17 mouse cellular contexts compared by ENCODE assay signal in the genomic region with DNA sequence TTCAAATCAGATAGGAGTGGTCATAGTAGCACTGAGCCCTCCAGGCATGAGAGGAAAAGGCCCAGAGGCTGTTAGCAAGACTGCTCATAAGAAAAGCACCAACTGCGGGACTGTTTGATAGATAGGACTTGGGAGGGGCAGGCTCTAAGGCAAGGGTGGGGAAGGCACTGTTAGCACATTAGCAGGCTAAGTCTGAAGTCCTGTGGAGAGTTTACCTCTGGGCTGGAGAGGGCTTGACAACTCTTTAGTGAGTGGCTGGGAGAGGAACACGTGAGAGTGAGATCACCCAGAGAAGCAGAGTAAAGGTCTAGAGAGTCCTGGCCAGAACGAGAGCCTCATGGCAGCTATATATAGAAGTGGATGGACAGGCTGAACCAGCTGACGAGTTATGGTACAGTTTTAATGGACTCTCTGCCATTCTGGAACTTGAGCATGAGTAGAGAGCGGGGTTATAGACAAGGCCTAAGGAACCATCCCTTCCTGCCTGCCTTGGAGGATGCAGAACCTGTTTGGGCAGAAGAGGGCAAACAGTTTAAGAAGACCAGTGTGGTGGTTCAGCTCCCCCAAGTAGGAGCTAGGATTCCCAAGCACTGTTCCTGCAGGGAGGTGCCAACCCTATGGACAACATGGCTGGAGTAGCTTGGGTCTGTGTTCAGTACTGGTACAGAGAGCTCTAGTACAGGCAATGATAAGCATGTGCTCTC. TPM values are rescaled to one million over a fixed set of nuclear protein-coding genes. Genes with fewer than 3 reads are reported as not detected.
A peak's percentile ranks its signal among the peaks of the same experiment; 100 is the strongest.
DNase-seq lines count a peak whose midpoint lies in the region; ATAC-seq and TF ChIP-seq lines count a peak whose summit lies in the region.
"Had no signal": no experiment of that assay in that cellular context is flagged by ENCODE, and none has a peak within 500 bp of the region (broad histone marks: within the 10 kb centered on the region; RNA-seq: fewer than 3 reads in every experiment).

No protein-coding gene starts in this region.

- no peak overlapping the region for H3K4me2 ChIP-seq in embryonic facial prominence, embryonic 12.5 days (replicated peaks)
- H3K4me2 ChIP-seq in liver, embryonic 11.5 days: no peak overlapping the region
- no peak overlapping the region for H3K4me2 ChIP-seq in lung, postnatal 0 days (replicated peaks; ENCODE audit: low read depth, low read length)
- no peak overlapping the region for H3K4me2 ChIP-seq in stomach, postnatal 0 days (replicated peaks; ENCODE audit: low read depth)
- H3K4me2 ChIP-seq: hindbrain, embryonic 14.5 days had no signal

- 0 out of 2 replicates have a peak, but pooled peaks have one; percentile 10 for ATAC-seq in embryonic facial prominence, embryonic 12.5 days (ENCODE audit: insufficient number of reproducible peaks, insufficient read depth, low FRiP score, low TSS enrichment)
- peak; percentile 92 for ATAC-seq in liver, embryonic 11.5 days (replicated peaks; ENCODE audit: low FRiP score)
- peak; percentile 96 for ATAC-seq in lung, postnatal 0 days
- ATAC-seq in stomach, postnatal 0 days (ENCODE audit: low FRiP score, low TSS enrichment): peak; percentile 99

- no peak overlapping the region for H3K27ac ChIP-seq in embryonic facial prominence, embryonic 12.5 days
- no peak overlapping the region for H3K27ac ChIP-seq in embryonic facial prominence, embryonic 10.5 days (replicated peaks)
- H3K27ac ChIP-seq in liver, embryonic 11.5 days (ENCODE audit: low read depth, low read length): no peak overlapping the region
- H3K27ac ChIP-seq in lung, postnatal 0 days (ENCODE audit: low read length): no peak overlapping the region
- H3K27ac ChIP-seq in stomach, postnatal 0 days (replicated peaks): peak overlapping the region; percentile 69
- H3K27ac ChIP-seq: forebrain, embryonic 10.5 days; hindbrain, embryonic 14.5 days had no signal

- no peak for TF ChIP-seq CTCF in lung, postnatal 0 days (IDR thresholded peaks at IDR 0.05)
- TF ChIP-seq CTCF in stomach, postnatal 0 days (IDR thresholded peaks at IDR 0.05; ENCODE audit: low read depth): no peak

- 80% methylated on average over 5 of the region's 5 CpGs for WGBS in embryonic facial prominence, embryonic 12.5 days
- WGBS in embryonic facial prominence, embryonic 10.5 days: 83% methylated on average over 5 of the region's 5 CpGs
- 68% methylated on average over 5 of the region's 5 CpGs for WGBS in liver, embryonic 11.5 days
- WGBS in lung, postnatal 0 days: 45% methylated on average over 5 of the region's 5 CpGs
- 52% methylated on average over 5 of the region's 5 CpGs for WGBS in stomach, postnatal 0 days

- no peak overlapping the region for H3K4me3 ChIP-seq in embryonic facial prominence, embryonic 12.5 days
- no peak overlapping the region for H3K4me3 ChIP-seq in embryonic facial prominence, embryonic 10.5 days
- no peak overlapping the region for H3K4me3 ChIP-seq in liver, embryonic 11.5 days (ENCODE audit: low read depth, low read length)
- no peak overlapping the region for H3K4me3 ChIP-seq in lung, postnatal 0 days (ENCODE audit: low read depth, low read length)
- H3K4me3 ChIP-seq in stomach, postnatal 0 days (ENCODE audit: low read depth, low read length): no peak overlapping the region
- H3K4me3 ChIP-seq: forebrain, embryonic 10.5 days; myocyte had no signal

- peak; percentile 39; the same call in 1 of the 2 replicates for TF ChIP-seq EP300 in lung, postnatal 0 days (IDR thresholded peaks at IDR 0.05)
- TF ChIP-seq EP300 in stomach, postnatal 0 days (optimal IDR thresholded peaks at IDR 0.05): peak; percentile 69

- no peak overlapping the region for H3K9ac ChIP-seq in embryonic facial prominence, embryonic 12.5 days
- H3K9ac ChIP-seq in liver, embryonic 11.5 days (ENCODE audit: low read depth, low read length): no peak overlapping the region
- no peak overlapping the region for H3K9ac ChIP-seq in lung, postnatal 0 days (replicated peaks; ENCODE audit: low read depth)
- H3K9ac ChIP-seq in stomach, postnatal 0 days (ENCODE audit: low read length): no peak overlapping the region
- H3K9ac ChIP-seq: hindbrain, embryonic 14.5 days had no signal

- no peaks in the 10 kb centered on the region for H3K36me3 ChIP-seq in embryonic facial prominence, embryonic 12.5 days
- no peaks in the 10 kb centered on the region for H3K36me3 ChIP-seq in embryonic facial prominence, embryonic 10.5 days (replicated peaks)
- no peaks in the 10 kb centered on the region for H3K36me3 ChIP-seq in liver, embryonic 11.5 days (ENCODE audit: control insufficient read depth, insufficient read depth, low read length)
- no peaks in the 10 kb centered on the region for H3K36me3 ChIP-seq in lung, postnatal 0 days (ENCODE audit: insufficient read depth, low read length)
- no peaks in the 10 kb centered on the region for H3K36me3 ChIP-seq in stomach, postnatal 0 days (ENCODE audit: control insufficient read depth, insufficient read depth, low read length)
- H3K36me3 ChIP-seq: forebrain, embryonic 10.5 days had no signal

- no peaks in the 10 kb centered on the region for H3K9me3 ChIP-seq in embryonic facial prominence, embryonic 12.5 days
- no peaks in the 10 kb centered on the region for H3K9me3 ChIP-seq in embryonic facial prominence, embryonic 10.5 days
- H3K9me3 ChIP-seq in liver, embryonic 11.5 days (ENCODE audit: control insufficient read depth, low read length): no peaks in the 10 kb centered on the region
- H3K9me3 ChIP-seq in lung, postnatal 0 days (ENCODE audit: low read length): no peaks in the 10 kb centered on the region
- no peaks in the 10 kb centered on the region for H3K9me3 ChIP-seq in stomach, postnatal 0 days (ENCODE audit: control insufficient read depth, low read length)
- H3K9me3 ChIP-seq: forebrain, embryonic 10.5 days had no signal

- no peaks in the 10 kb centered on the region for H3K27me3 ChIP-seq in embryonic facial prominence, embryonic 12.5 days
- no peaks in the 10 kb centered on the region for H3K27me3 ChIP-seq in embryonic facial prominence, embryonic 10.5 days (replicated peaks; ENCODE audit: low read depth, poor library complexity, severe bottlenecking)
- H3K27me3 ChIP-seq in liver, embryonic 11.5 days (replicated peaks; ENCODE audit: control insufficient read depth, insufficient read depth, low read length): no peaks in the 10 kb centered on the region
- H3K27me3 ChIP-seq in lung, postnatal 0 days (replicated peaks; ENCODE audit: insufficient read depth, low read length): no peaks in the 10 kb centered on the region
- H3K27me3 ChIP-seq in stomach, postnatal 0 days (ENCODE audit: control insufficient read depth, insufficient read depth, low read length): no peaks in the 10 kb centered on the region

- no peaks in the 10 kb centered on the region for H3K4me1 ChIP-seq in embryonic facial prominence, embryonic 12.5 days
- H3K4me1 ChIP-seq in embryonic facial prominence, embryonic 10.5 days: no peaks in the 10 kb centered on the region
- H3K4me1 ChIP-seq in liver, embryonic 11.5 days (replicated peaks; ENCODE audit: control insufficient read depth, insufficient read depth, low read length): peaks cover 7% of the 10 kb centered on the region
- no peaks in the 10 kb centered on the region for H3K4me1 ChIP-seq in lung, postnatal 0 days (ENCODE audit: insufficient read depth, low read depth, low read length)
- H3K4me1 ChIP-seq in stomach, postnatal 0 days (replicated peaks; ENCODE audit: control insufficient read depth, insufficient read depth): no peaks in the 10 kb centered on the region
- H3K4me1 ChIP-seq: forebrain, embryonic 10.5 days had no signal

- DNase-seq in embryonic facial prominence, embryonic 10.5 days (ENCODE audit: low spot score): no peak
- DNase-seq in liver, embryonic 11.5 days (ENCODE audit: low spot score): peak; percentile 27
- DNase-seq in lung, postnatal 0 days (ENCODE audit: low spot score): peak; percentile 66
- DNase-seq in stomach, postnatal 0 days (ENCODE audit: low spot score): peak; percentile 79
- no peak for DNase-seq in right cerebral cortex, adult 2 months (ENCODE audit: low spot score in 2 of 2)
- DNase-seq in spleen, postnatal 10 days (ENCODE audit: low spot score in 2 of 2): no peak
- no peak for DNase-seq in layer of hippocampus, postnatal 36 days
- DNase-seq: adrenal gland, postnatal 36 days; cerebellum, adult 11 months; kidney, postnatal 36 days; thymus, postnatal 4 days had no signal

RNA-seq across cellular contexts. Expression of a gene that starts 11.5 kb away (rescaled TPM):
- polyA plus RNA-seq in embryonic facial prominence, embryonic 12.5 days (2016; fragmentation: Nextera tagmentation; extraction: Ambion mirVana): 0.93 and 2.1 TPM in 2 replicates
- 0.52 and 0.81 TPM in 2 replicates for polyA plus RNA-seq in embryonic facial prominence, embryonic 10.5 days (2016; fragmentation: Nextera tagmentation; extraction: Ambion mirVana)
- polyA plus RNA-seq in liver, embryonic 11.5 days (2014; fragmentation: Nextera tagmentation; extraction: Ambion mirVana): 13.1 and 17.3 TPM in 2 replicates
- 2.6 and 3.0 TPM in 2 replicates for polyA plus RNA-seq in lung, postnatal 0 days (2015; fragmentation: Nextera tagmentation; extraction: Ambion mirVana)
- 9.2 and 10.2 TPM in 2 replicates for polyA plus RNA-seq in stomach, postnatal 0 days (2015; fragmentation: Nextera tagmentation; extraction: Ambion mirVana)
- total RNA-seq in layer of hippocampus, postnatal 36 days (2021): 1 to 10 TPM in 1 of 2 experiments, under 1 TPM in 1; 0.55 to 2.0 TPM
- polyA plus RNA-seq: myocyte had no signal

RNA-seq across cellular contexts. Expression of a gene that starts 42.2 kb away (rescaled TPM):
- not detected in 2 replicates for polyA plus RNA-seq in embryonic facial prominence, embryonic 12.5 days (2016; fragmentation: Nextera tagmentation; extraction: Ambion mirVana)
- not detected in 2 replicates for polyA plus RNA-seq in embryonic facial prominence, embryonic 10.5 days (2016; fragmentation: Nextera tagmentation; extraction: Ambion mirVana)
- polyA plus RNA-seq in liver, embryonic 11.5 days (2014; fragmentation: Nextera tagmentation; extraction: Ambion mirVana): 0.17 and 0.34 TPM in 2 replicates
- polyA plus RNA-seq in lung, postnatal 0 days (2015; fragmentation: Nextera tagmentation; extraction: Ambion mirVana): 9.0 and 13.2 TPM in 2 replicates
- polyA plus RNA-seq in stomach, postnatal 0 days (2015; fragmentation: Nextera tagmentation; extraction: Ambion mirVana): 22.4 and 30.0 TPM in 2 replicates
- not detected for total RNA-seq in layer of hippocampus, postnatal 36 days (2021)
- total RNA-seq: gastrocnemius, adult 8-10 months; left cerebral cortex, postnatal 14 days had no signal
- polyA plus RNA-seq: forebrain, embryonic 10.5 days; hindbrain, embryonic 14.5 days had no signal

Comparison
In these comparisons a context has a peak if more than half of its experiments do, and no peak if none do; other contexts are left out.
1. ATAC-seq: peak in every context shown above with its lines; median percentile 99 in stomach, postnatal 0 days; 96 in lung, postnatal 0 days; 92 in liver, embryonic 11.5 days; 10 in embryonic facial prominence, embryonic 12.5 days.
2. DNase-seq: peak in liver, embryonic 11.5 days (single experiment), lung, postnatal 0 days (single experiment) and stomach, postnatal 0 days (single experiment); none in embryonic facial prominence, embryonic 10.5 days (single experiment), right cerebral cortex, adult 2 months (0 of 2), spleen, postnatal 10 days (0 of 2) and layer of hippocampus, postnatal 36 days (0 of 2).